Mouse (Mus musculus) midbrain, embryonic 16.5 days (tissue): ENCODE data around the gene Asna1. TPM values are rescaled to one million over a fixed set of nuclear protein-coding genes. Genes with fewer than 3 reads are reported as not detected.

Experiments used
- ATAC-seq: fragments of 200-750 bp; cut with Nextera tagmentation; 2 replicates; pipeline ENCODE4 v1.8.0; 2017; ENCODE audit warnings: moderate TSS enrichment
- H3K27ac ChIP-seq: fragments of 300-500 bp; sonication (generic); 2 replicates; pipeline ENCODE4 v1.5.1; 2014; ENCODE audit warnings: mild to moderate bottlenecking, low read length, mixed read lengths
- H3K27me3 ChIP-seq: fragments of 300-500 bp; sonication (generic); 2 replicates; pipeline ENCODE4 v1.6.1; 2014; ENCODE audit warnings: low read depth, low read length, mixed read lengths; ENCODE audit not compliant: control insufficient read depth, insufficient read depth
- H3K36me3 ChIP-seq: fragments of 300-500 bp; sonication (generic); 2 replicates; pipeline ENCODE4 v1.6.1; 2014; ENCODE audit warnings: mild to moderate bottlenecking, low read length, moderate library complexity, mixed read lengths; ENCODE audit not compliant: control insufficient read depth, insufficient read depth
- H3K4me1 ChIP-seq: fragments of 300-500 bp; sonication (generic); 2 replicates; pipeline ENCODE4 v1.6.1; 2014; ENCODE audit warnings: mild to moderate bottlenecking, low read length, mixed read lengths; ENCODE audit not compliant: control insufficient read depth, insufficient read depth
- H3K4me2 ChIP-seq: fragments of 300-500 bp; sonication (generic); 2 replicates; pipeline ENCODE4 v1.6.1; 2014; ENCODE audit warnings: mild to moderate bottlenecking, low read length, mixed read lengths
- H3K4me3 ChIP-seq: fragments of 300-500 bp; sonication (generic); 2 replicates; pipeline ENCODE4 v1.5.1; 2014; ENCODE audit warnings: low read depth, mild to moderate bottlenecking, low read length, moderate library complexity, mixed read lengths
- H3K9ac ChIP-seq: fragments of 300-500 bp; sonication (generic); 2 replicates; pipeline ENCODE4 v1.6.1; 2014; ENCODE audit warnings: low read depth, low read length, mixed read lengths
- H3K9me3 ChIP-seq: fragments of 300-500 bp; sonication (generic); replicated peaks from 2 replicates; pipeline ENCODE4 v1.6.1; 2014; ENCODE audit warnings: mild to moderate bottlenecking, low read length, mixed read lengths; ENCODE audit not compliant: control insufficient read depth, poor library complexity, severe bottlenecking
- WGBS: fragments of 180-500 bp; shearing (Covaris S2); extraction: QIAGEN DNeasy Blood & Tissue Kit; methylation state at CpG from one replicate; pipeline ENCODE4 v1.1.7; 2014; 5-methylcytosine and 5-hydroxymethylcytosine counted together
- polyA plus RNA-seq: library from polyadenylated mRNA; unstranded; fragments of >200 nt; fragmentation: Nextera tagmentation; extraction: Ambion mirVana; gene quantifications from 2 replicates; pipeline ENCODE4 v1.2.1, GENCODE M21; 2015

Asna1 gene
- polyA plus RNA-seq, 1 experiment from 2014 or later = 149 TPM

DNA sequence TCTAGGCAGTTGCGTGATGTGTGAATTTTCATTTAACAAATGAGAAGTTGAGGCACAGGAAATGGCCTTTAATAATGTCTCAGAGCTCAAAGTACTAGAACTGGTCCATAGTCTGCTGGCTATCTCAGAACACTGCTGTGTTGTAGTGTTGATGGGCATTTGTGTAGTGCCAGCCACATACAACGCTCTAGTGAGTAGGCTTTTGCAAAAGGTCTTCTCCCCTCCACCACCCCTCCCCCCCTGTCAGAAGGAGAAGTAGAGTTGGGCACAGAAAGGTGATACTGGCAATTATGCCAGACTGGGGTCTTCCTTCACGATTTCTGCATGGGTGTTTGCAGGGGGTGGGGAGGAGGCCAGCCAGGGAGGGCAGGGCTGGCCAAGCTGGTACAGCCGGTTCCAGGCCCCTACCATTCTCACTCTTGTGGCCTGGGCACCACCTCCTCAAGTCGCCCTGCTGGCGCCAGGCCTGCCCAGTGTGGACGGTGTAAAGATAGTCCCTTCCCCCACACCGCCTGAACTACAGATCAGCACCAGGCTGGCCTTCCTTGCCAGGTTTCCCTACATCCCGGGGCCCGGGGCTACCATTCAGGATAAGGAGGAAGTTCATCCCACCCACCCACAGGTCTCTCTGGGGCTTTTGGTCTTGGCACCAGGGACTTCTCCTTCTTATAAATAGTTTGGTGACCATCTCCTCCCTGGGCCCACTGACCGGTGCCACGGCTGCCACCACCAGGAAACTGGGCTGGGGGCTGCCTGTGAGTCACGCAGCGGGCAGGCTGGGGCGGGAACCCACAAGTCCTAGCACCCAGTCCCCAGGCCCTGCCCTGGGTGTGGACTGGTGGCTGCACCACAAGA, 43.2 kb downstream of the Asna1 start:
- Histone ChIP-seq H3K27me3 (0 out of 2 replicates have a peak, but pooled peaks cover 3% of the 10 kb centered on the region), H3K36me3 (no peaks in the 10 kb centered on the region), H3K4me3 (no peak overlapping the region), H3K4me1 (peaks cover 56% of the 10 kb centered on the region), H3K9me3 (no peaks in the 10 kb centered on the region), H3K4me2 (no peak overlapping the region), H3K9ac (no peak overlapping the region), H3K27ac (no peak overlapping the region)
- no peak for ATAC-seq
- 84% methylated on average over 13 of the region's 15 CpGs for WGBS

DNA sequence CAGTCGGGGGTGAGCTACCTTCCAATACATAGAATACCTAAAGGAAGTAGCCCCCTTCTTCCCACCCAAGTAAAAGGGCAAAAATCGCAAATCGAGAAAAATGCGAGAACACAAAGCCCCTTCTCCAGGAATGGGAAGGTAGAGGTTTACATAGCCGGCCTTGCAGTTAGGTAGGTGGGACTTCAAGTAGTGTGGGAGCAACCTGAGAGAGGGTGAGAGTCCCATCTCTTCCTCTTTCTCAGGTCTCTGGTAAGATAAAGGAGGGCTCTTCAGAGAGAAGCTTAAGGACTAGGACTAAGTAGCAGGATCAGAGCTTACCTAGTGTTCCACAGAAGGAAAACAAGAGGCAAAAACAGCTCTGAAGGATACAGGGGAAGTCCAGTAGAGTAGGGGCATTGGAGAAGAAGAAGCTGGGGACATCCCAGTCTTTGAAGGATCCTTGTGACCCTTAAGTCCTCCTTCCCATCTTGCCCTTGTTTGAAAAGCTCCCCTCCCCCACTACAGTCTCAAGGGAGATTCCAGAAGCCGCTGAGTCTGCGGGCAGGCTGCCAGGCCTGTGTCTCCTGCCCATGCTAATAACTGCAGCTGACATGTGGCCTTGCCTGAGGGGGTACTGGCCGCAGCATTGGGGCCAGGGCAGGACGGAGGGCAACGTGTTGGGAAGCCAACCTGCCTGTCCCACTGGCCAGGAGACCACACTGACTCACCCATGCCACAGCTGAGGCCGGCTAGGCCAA, 44.3 kb downstream of the Asna1 start:
- no peak for ATAC-seq
- Histone ChIP-seq H3K27me3 (0 out of 2 replicates have a peak, but pooled peaks cover 3% of the 10 kb centered on the region), H3K9me3 (no peaks in the 10 kb centered on the region), H3K4me1 (peaks cover 62% of the 10 kb centered on the region), H3K4me3 (no peak overlapping the region; the same call in 1 of the 2 replicates), H3K4me2 (peak overlapping the region; percentile 100), H3K36me3 (no peaks in the 10 kb centered on the region), H3K27ac (no peak overlapping the region), H3K9ac (no peak overlapping the region)
- 34% methylated on average over 11 of the region's 11 CpGs for whole genome bisulfite sequencing

DNA sequence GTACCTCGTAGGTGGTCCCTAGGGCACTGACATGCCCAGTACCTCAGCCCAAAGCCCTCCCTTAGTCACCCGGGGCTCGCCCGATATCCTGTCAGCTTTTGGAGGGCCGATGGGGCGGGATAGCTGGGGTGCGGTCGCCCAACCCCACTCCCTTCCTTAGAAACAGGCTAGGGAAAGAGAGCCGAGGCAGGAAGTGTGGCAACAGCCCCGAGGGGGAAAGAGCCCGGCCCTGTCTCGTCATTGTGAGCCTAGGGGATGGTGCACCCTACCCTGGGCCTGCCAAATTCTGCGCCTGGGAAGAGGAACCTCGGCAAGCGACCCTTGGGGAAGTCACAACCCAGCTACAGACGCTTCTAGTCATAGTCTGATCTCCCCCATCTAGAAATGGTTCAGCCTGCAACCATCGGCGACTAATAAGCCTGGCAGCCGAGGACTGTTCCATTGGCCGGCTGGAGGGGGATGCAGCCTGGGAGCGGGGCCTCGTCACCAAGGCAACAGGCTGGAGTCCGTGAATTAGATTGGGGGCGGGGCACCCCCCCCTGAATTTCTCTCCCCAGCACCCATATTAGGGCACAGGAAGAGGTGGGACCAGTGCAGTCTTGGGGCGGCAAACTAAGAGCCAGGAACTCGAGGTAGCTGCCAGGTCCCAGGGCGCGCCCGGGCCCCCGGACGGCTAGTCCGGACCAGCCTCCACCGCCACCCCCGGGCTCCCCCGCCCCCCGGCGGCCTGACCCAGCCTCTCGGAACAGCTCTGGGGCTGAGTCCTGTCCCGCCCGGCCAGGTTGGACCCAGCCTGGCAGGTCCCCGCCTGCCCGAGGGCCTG, 45.3 kb downstream of the Asna1 start:
- peak overlapping the region; percentile 100 for H3K4me2 ChIP-seq
- peaks cover 61% of the 10 kb centered on the region for H3K4me1 ChIP-seq
- H3K9me3 ChIP-seq = no peaks in the 10 kb centered on the region
- 0 out of 2 replicates have a peak, but pooled peaks cover 3% of the 10 kb centered on the region for H3K27me3 ChIP-seq
- 0 out of 2 replicates have a peak overlapping the region, but pooled peaks have one; percentile 9 for H3K27ac ChIP-seq
- H3K9ac ChIP-seq = peak overlapping the region; percentile 62
- 1% methylated on average over 39 of the region's 42 CpGs for WGBS
- 0 out of 2 replicates have a peak, but pooled peaks cover under 1% of the 10 kb centered on the region for H3K36me3 ChIP-seq
- peak overlapping the region; percentile 36 for H3K4me3 ChIP-seq
- peak; percentile 31 for ATAC-seq

DNA sequence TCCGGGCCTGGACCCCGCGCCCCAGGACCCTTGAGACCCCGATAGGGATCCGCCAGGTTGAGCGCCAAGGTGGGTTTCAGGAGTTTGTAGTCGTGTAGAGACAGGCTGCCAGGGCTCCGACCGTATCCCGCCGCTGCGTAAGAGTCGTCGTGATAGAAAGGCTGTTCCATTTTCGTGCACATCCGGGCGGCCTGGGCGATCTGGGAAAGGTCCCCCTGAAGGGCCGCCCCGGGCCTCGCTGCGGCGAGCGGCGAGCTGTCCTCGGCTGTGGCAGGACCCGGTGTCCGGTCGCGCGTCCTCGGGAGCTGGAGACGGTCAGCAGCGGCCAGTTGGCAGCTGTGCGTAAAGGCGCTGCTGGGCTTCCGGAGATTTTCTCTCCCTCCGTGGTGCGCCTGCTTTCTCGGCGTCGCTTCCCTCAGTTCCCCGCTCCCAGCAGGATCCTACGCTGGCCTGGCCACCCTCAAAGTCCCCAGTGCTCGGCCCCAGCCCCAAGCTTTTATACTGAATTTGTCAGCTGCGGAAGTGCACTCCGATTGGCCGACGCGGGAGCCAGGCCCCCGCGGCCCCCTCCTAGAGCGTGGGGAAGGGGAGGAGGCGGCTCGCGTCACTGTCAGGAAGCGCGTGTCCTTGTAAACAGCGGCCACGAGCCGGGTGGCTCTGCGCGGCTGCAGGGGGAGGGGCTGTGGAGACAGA, 46.7 kb downstream of the Asna1 start, which contains the start of gene Junb:
TSS of gene Junb (minus strand) at position 471 of the 693 bp plus-strand sequence.
- Histone ChIP-seq H3K36me3 (peaks cover 7% of the 10 kb centered on the region), H3K4me2 (peak within 1 kb of the TSS; percentile 100), H3K27ac (0 out of 2 replicates have a peak within 1 kb of the TSS, but pooled peaks have one; percentile 28), H3K4me3 (peak within 1 kb of the TSS; percentile 59), H3K9me3 (no peaks in the 10 kb centered on the region), H3K27me3 (0 out of 2 replicates have a peak, but pooled peaks cover 3% of the 10 kb centered on the region), H3K4me1 (peaks cover 58% of the 10 kb centered on the region), H3K9ac (peak within 1 kb of the TSS; percentile 69)
- ATAC-seq = peak; percentile 53
- WGBS = under 1% methylated on average over 62 of the region's 63 CpGs

DNA sequence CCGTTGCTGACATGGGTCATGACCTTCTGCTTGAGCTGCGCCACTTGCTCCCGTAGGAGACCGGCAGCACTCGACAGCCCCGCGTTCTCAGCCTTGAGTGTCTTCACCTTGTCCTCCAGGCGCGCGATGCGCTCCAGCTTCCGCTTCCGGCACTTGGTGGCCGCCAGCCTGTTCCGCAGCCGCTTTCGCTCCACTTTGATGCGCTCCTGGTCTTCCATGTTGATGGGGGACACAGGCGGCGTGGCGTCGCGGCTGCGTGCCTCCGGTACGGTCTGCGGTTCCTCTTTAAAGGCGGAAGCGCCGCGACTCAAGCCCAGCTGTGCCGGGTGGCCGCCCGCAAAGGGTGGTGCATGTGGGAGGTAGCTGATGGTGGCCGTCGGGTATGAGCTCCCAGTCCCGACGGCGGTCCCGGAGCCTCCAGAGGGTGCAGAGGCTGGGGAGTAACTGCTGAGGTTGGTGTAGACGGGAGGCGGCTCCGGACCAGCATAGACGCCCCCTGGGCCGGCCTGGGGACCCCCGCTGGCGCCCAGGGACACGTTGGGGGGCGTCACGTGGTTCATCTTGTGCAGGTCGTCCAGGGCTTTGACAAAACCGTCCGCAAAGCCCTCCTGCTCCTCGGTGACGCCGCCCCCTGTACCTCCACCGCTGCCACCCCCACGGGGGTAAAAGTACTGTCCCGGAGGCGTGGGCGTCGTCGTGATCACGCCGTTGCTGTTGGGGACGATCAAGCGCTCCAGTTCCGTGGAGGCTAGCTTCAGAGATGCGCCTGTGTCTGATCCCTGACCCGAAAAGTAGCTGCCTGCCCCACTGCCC, 47.4 kb downstream of the Asna1 start:
- Histone ChIP-seq H3K4me1 (peaks cover 58% of the 10 kb centered on the region), H3K27ac (no peak overlapping the region), H3K36me3 (peaks cover 7% of the 10 kb centered on the region), H3K9me3 (no peaks in the 10 kb centered on the region), H3K9ac (peak overlapping the region; percentile 69), H3K4me3 (peak overlapping the region; percentile 59), H3K27me3 (0 out of 2 replicates have a peak, but pooled peaks cover 3% of the 10 kb centered on the region), H3K4me2 (peak overlapping the region; percentile 100)
- no peak for ATAC-seq
- under 1% methylated on average over 69 of the region's 70 CpGs for WGBS

DNA sequence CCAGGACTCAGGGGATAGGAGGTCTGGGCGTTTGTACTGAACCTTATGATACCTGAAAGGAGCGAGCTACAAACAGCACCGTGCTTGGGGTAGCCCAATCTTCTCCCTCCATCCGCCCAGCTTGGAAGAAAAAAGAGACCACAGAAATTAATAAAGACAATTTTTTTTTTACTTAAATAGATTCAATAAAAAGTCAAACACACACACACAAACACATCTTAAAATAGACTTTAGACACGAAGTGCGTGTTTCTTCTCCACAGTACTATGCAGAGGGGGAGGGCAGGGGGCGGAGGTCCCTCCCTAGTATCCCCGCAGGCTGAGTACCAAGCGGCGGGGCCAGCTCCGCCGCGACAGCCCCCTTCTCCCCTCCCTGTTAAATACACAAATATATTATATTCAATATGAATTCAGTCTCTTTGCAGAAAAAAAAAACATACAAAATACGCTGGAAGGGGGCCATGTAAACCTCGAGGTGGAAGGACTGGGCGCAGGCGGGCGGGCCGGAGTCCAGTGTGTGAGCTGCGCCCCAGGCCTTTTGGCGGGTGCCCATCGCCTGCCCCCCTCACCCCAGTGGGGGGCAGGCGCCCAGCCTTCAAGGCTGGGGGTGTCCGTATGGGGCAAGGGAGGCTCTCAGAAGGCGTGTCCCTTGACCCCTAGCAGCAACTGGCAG, 48.2 kb downstream of the Asna1 start:
- Histone ChIP-seq H3K4me3 (peak overlapping the region; percentile 59), H3K4me2 (peak overlapping the region; percentile 100), H3K9ac (peak overlapping the region; percentile 64), H3K9me3 (no peaks in the 10 kb centered on the region), H3K4me1 (peaks cover 58% of the 10 kb centered on the region), H3K36me3 (peaks cover 11% of the 10 kb centered on the region), H3K27ac (no peak overlapping the region), H3K27me3 (0 out of 2 replicates have a peak, but pooled peaks cover 3% of the 10 kb centered on the region)
- 2% methylated on average over 24 of the region's 25 CpGs for WGBS
- no peak for ATAC-seq

DNA sequence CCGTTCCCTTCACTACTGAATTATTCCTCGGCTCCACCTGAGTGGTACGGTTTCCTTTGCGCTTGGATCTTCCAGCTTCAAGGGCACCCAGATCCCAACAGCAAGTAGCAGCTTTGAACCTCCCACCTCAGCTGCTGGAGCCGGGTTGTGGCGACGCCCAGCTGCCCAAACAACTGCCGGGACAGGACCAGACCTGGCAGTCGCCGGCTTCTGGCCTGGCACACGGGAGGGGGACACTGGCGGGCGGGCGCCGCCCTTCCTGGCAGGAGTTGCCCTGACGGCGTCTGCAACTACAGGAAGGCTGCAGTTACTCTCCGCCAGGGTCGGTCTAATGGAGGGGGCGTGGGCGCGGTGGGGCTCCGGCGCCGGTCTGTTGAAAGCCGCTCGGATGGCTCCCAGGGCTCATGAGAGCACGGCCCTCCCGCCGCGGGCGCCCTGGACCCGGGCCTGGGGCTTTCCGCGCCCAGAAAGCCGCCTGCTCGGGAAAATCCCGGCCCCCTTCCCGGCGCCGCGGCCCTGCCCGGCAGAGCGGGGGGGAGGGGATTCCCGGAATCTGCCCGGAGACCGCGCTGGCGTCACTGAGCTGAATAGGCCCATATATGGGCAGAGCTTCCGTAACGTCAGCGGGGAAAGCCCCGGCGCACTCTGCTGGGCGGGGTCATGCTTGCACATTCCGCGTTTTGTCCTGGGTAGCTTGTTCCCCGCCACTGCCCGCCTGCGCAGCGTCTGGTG, 48.9 kb downstream of the Asna1 start:
- Histone ChIP-seq H3K4me2 (peak overlapping the region; percentile 100), H3K27me3 (0 out of 2 replicates have a peak, but pooled peaks cover 3% of the 10 kb centered on the region), H3K9ac (peak overlapping the region; percentile 64), H3K27ac (no peak overlapping the region; the same call in 1 of the 2 replicates), H3K4me3 (peak overlapping the region; percentile 59), H3K36me3 (peaks cover 16% of the 10 kb centered on the region), H3K4me1 (peaks cover 59% of the 10 kb centered on the region), H3K9me3 (no peaks in the 10 kb centered on the region)
- WGBS = under 1% methylated on average over 57 of the region's 61 CpGs
- peak; percentile 67 for ATAC-seq
